Mouse (Mus musculus) intestine, embryonic 14.5 days (tissue): ENCODE data around the gene Gabra5. TPM values are rescaled to one million over a fixed set of nuclear protein-coding genes. Genes with fewer than 3 reads are reported as not detected.

ENCODE experiments used
- ATAC-seq: fragments of 200-750 bp; cut with Nextera tagmentation; replicated peaks from 2 replicates; pipeline ENCODE4 v1.8.0; 2017; ENCODE audit warnings: low read depth, moderate number of reproducible peaks, moderate TSS enrichment, moderate library complexity; ENCODE audit not compliant: low FRiP score, low TSS enrichment
- DNase-seq: peaks from one replicate; pipeline ENCODE4 v3.0.0-alpha.2; 2018; ENCODE audit warnings: low spot score
- H3K27ac ChIP-seq: fragments of 300-500 bp; sonication (generic); 2 replicates; pipeline ENCODE4 v1.5.1; 2014; ENCODE audit warnings: low read depth, mild to moderate bottlenecking, control low read depth
- H3K27me3 ChIP-seq: fragments of 300-500 bp; sonication (generic); replicated peaks from 2 replicates; pipeline ENCODE4 v1.6.1; 2014; ENCODE audit warnings: low read length, control low read depth; ENCODE audit not compliant: control insufficient read depth, insufficient read depth
- H3K36me3 ChIP-seq: fragments of 300-500 bp; sonication (generic); 2 replicates; pipeline ENCODE4 v1.6.1; 2014; ENCODE audit warnings: low read length, control low read depth; ENCODE audit not compliant: control insufficient read depth, insufficient read depth
- H3K4me1 ChIP-seq: fragments of 300-500 bp; sonication (generic); replicated peaks from 2 replicates; pipeline ENCODE4 v1.6.1; 2014; ENCODE audit warnings: low read length, control low read depth, mixed read lengths; ENCODE audit not compliant: control insufficient read depth, insufficient read depth
- H3K4me2 ChIP-seq: fragments of 300-500 bp; sonication (generic); 2 replicates; pipeline ENCODE4 v1.6.1; 2014; ENCODE audit warnings: low read length
- H3K4me3 ChIP-seq: fragments of 300-500 bp; sonication (generic); 2 replicates; pipeline ENCODE4 v1.5.1; 2014; ENCODE audit warnings: low read depth, low read length, control low read depth, mixed read lengths
- H3K9ac ChIP-seq: fragments of 300-500 bp; sonication (generic); 2 replicates; pipeline ENCODE4 v1.6.1; 2014; ENCODE audit warnings: mild to moderate bottlenecking, low read length
- H3K9me3 ChIP-seq: fragments of 300-500 bp; sonication (generic); 2 replicates; pipeline ENCODE4 v1.6.1; 2016; ENCODE audit warnings: low read length, control low read depth; ENCODE audit not compliant: control insufficient read depth
- WGBS: fragments of 180-500 bp; shearing (Covaris S2); extraction: QIAGEN DNeasy Blood & Tissue Kit; methylation state at CpG from one replicate; pipeline ENCODE4 v1.1.7; 2014; 5-methylcytosine and 5-hydroxymethylcytosine counted together
- polyA plus RNA-seq: library from polyadenylated mRNA; unstranded; fragments of >200 nt; fragmentation: Nextera tagmentation; extraction: Ambion mirVana; gene quantifications from 2 replicates; pipeline ENCODE4 v1.2.1, GENCODE M21; 2014

Gene Gabra5
- polyA plus RNA-seq, 1 experiment from 2014 or later: 0.49 TPM

GRCm38 (mm10) chr7:57412896-57413295 is 97.0 kb downstream of the Gabra5 start:
- Histone ChIP-seq H3K36me3 (no peaks in the 10 kb centered on the region), H3K4me3 (no peak overlapping the region), H3K4me1 (no peaks in the 10 kb centered on the region), H3K27me3 (no peaks in the 10 kb centered on the region), H3K9ac (no peak overlapping the region), H3K27ac (no peak overlapping the region), H3K4me2 (no peak overlapping the region), H3K9me3 (no peaks in the 10 kb centered on the region)
- whole genome bisulfite sequencing: 31% methylated on average over 1 of the region's 1 CpGs
- ATAC-seq: no peak
- no peak for DNase-seq

GRCm38 (mm10) chr7:57411163-57411562 is 98.7 kb downstream of the Gabra5 start:
- H3K9me3 ChIP-seq: no peaks in the 10 kb centered on the region
- no peaks in the 10 kb centered on the region for H3K36me3 ChIP-seq
- no peak overlapping the region for H3K4me2 ChIP-seq
- H3K4me1 ChIP-seq: no peaks in the 10 kb centered on the region
- ATAC-seq (no peak), DNase-seq (no peak)
- H3K27me3 ChIP-seq: no peaks in the 10 kb centered on the region
- no peak overlapping the region for H3K4me3 ChIP-seq
- H3K27ac ChIP-seq: no peak overlapping the region
- H3K9ac ChIP-seq: no peak overlapping the region
- WGBS: 94% methylated on average over 4 of the region's 4 CpGs

- Histone ChIP-seq H3K4me3 (no peak overlapping the region), H3K4me1 (no peaks in the 10 kb centered on the region), H3K9me3 (no peaks in the 10 kb centered on the region), H3K27me3 (no peaks in the 10 kb centered on the region), H3K36me3 (no peaks in the 10 kb centered on the region), H3K27ac (no peak overlapping the region), H3K9ac (no peak overlapping the region), H3K4me2 (no peak overlapping the region)
- 88% methylated on average over 4 of the region's 4 CpGs for WGBS
- no peak for DNase-seq
- ATAC-seq: no peak
These were observed 116.3 kb downstream of the Gabra5 start for GRCm38 (mm10) chr7:57393551-57393950.

- DNase-seq (no peak), ATAC-seq (no peak)
- Histone ChIP-seq H3K27me3 (peaks cover 25% of the 10 kb centered on the region), H3K27ac (no peak overlapping the region), H3K36me3 (no peaks in the 10 kb centered on the region), H3K4me1 (no peaks in the 10 kb centered on the region), H3K4me2 (no peak overlapping the region), H3K9me3 (no peaks in the 10 kb centered on the region), H3K4me3 (no peak overlapping the region), H3K9ac (no peak overlapping the region)
- 43% methylated on average over 4 of the region's 4 CpGs for WGBS
These were observed 119.8 kb downstream of the Gabra5 start for GRCm38 (mm10) chr7:57390046-57390445.

- no peak overlapping the region for H3K27ac ChIP-seq
- H3K4me2 ChIP-seq: peak overlapping the region; percentile 65
- peak overlapping the region; percentile 37 for H3K4me3 ChIP-seq
- ATAC-seq: peak; percentile 68
- H3K9ac ChIP-seq: no peak overlapping the region
- WGBS: 24% methylated on average over 6 of the region's 6 CpGs
- H3K9me3 ChIP-seq: no peaks in the 10 kb centered on the region
- no peak for DNase-seq
- no peaks in the 10 kb centered on the region for H3K36me3 ChIP-seq
- peaks cover 27% of the 10 kb centered on the region for H3K27me3 ChIP-seq
- no peaks in the 10 kb centered on the region for H3K4me1 ChIP-seq
These were observed 122.6 kb downstream of the Gabra5 start for GRCm38 (mm10) chr7:57387341-57387654.

- WGBS: 1% methylated on average over 66 of the region's 71 CpGs
- Histone ChIP-seq H3K4me3 (peak within 1 kb of the TSS; percentile 37), H3K4me2 (peak within 1 kb of the TSS; percentile 65), H3K27me3 (peaks cover 27% of the 10 kb centered on the region), H3K27ac (no peak within 1 kb of the TSS), H3K9ac (peak within 1 kb of the TSS; percentile 0; the same call in 1 of the 2 replicates), H3K36me3 (no peaks in the 10 kb centered on the region), H3K4me1 (no peaks in the 10 kb centered on the region), H3K9me3 (no peaks in the 10 kb centered on the region)
- ATAC-seq (peak; percentile 45), DNase-seq (peak; percentile 62)
These were observed 123.1 kb downstream of the Gabra5 start, which contains the start of gene Gabrg3 for GRCm38 (mm10) chr7:57386517-57387340. Gene Gabrg3 (minus strand): TSS chr7:57387188.

- Histone ChIP-seq H3K9me3 (no peaks in the 10 kb centered on the region), H3K4me2 (no peak overlapping the region), H3K9ac (no peak overlapping the region), H3K4me1 (no peaks in the 10 kb centered on the region), H3K27ac (no peak overlapping the region), H3K27me3 (peaks cover 27% of the 10 kb centered on the region), H3K4me3 (no peak overlapping the region), H3K36me3 (no peaks in the 10 kb centered on the region)
- DNase-seq: no peak
- peak; percentile 77 for ATAC-seq
- WGBS: 15% methylated on average over 4 of the region's 4 CpGs
These were observed 125.7 kb downstream of the Gabra5 start for GRCm38 (mm10) chr7:57384112-57384511.

- Histone ChIP-seq H3K4me1 (no peaks in the 10 kb centered on the region), H3K9ac (no peak overlapping the region), H3K27me3 (no peaks in the 10 kb centered on the region), H3K4me3 (no peak overlapping the region), H3K36me3 (no peaks in the 10 kb centered on the region), H3K27ac (no peak overlapping the region), H3K9me3 (no peaks in the 10 kb centered on the region), H3K4me2 (no peak overlapping the region)
- DNase-seq: no peak
- ATAC-seq: no peak
- 82% methylated on average over 5 of the region's 5 CpGs for WGBS
These were observed 143.9 kb downstream of the Gabra5 start for GRCm38 (mm10) chr7:57366013-57366390.
